14 mouse cellular contexts compared by ENCODE assay signal in genomic region chr1:191816596-191816995, GRCm38 (mm10).
"Had no signal": no experiment of that assay in that cellular context is flagged by ENCODE, and none has a peak within 500 bp of the region (broad histone marks: within the 10 kb centered on the region; RNA-seq: fewer than 3 reads in every experiment).

No protein-coding gene starts in this region.

- H3K9me3 ChIP-seq: limb, embryonic 13.5 days; midbrain, embryonic 12.5 days; neural tube, embryonic 13.5 days had no signal

- H3K27ac ChIP-seq: limb, embryonic 13.5 days; liver, embryonic 14.5 days; midbrain, embryonic 12.5 days; neural tube, embryonic 13.5 days had no signal

- H3K9ac ChIP-seq: limb, embryonic 13.5 days; liver, embryonic 14.5 days; midbrain, embryonic 12.5 days; neural tube, embryonic 13.5 days had no signal

- ATAC-seq: midbrain, embryonic 16.5 days had no signal

- H3K4me2 ChIP-seq: limb, embryonic 13.5 days; midbrain, embryonic 12.5 days; neural tube, embryonic 13.5 days had no signal

- H3K27me3 ChIP-seq: limb, embryonic 13.5 days; neural tube, embryonic 13.5 days had no signal

- DNase-seq: kidney, postnatal 14 days; layer of hippocampus, adult 9-11 months; layer of hippocampus, postnatal 36 days; lung, adult 18-20 months; retina, postnatal 1 day; right cerebral cortex, postnatal 4 days; spleen, adult 18-20 months; thymus, adult 18-20 months; thymus, postnatal 14 days had no signal

- H3K4me3 ChIP-seq: limb, embryonic 13.5 days; midbrain, embryonic 12.5 days; neural tube, embryonic 13.5 days had no signal

- H3K36me3 ChIP-seq: limb, embryonic 13.5 days; midbrain, embryonic 12.5 days; neural tube, embryonic 13.5 days had no signal
